Mouse (Mus musculus) ES-Bruce4 (cell line): Measurements from ENCODE around the gene Akr1b7.
"Not testable (repeated sequence)": the region's sequence is repeated elsewhere in the genome, so short reads cannot be mapped to it uniquely, and the experiment has no call there.

Source experiments
- CTCF ChIP-seq: IDR thresholded peaks from one replicate; pipeline ENCODE4 v1.8.1; 2011; ENCODE audit warnings: low read depth, low read length
- POLR2A ChIP-seq: IDR thresholded peaks from one replicate; pipeline ENCODE4 v1.8.1; 2011; ENCODE audit warnings: low read length; ENCODE audit not compliant: insufficient read depth

DNA sequence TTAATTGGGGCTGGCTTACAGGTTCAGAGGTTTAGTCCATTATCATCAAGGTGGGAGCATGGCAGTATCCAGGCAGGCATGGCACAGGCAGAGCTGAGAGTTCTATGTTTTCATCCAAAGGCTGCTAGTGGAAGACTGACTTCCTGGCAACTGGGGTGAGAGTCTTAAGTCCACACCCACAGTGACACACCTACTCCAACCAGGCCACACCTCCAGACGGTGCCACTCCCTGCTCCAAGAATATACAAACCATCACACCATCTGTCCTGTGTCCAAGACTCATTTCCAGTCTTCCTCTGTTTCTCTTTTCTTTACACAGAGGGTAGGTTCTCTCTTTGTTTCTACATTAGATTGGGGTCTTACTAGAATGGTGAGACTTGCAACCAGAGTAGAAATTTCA lies 1.3 kb downstream of the Akr1b7 start:
- TF ChIP-seq POLR2A, CTCF: not testable (repeated sequence)
